Mouse (Mus musculus) c-Kit-positive CD71-positive TER-119-positive erythroid progenitor cells, embryonic 14.5 days (primary cell): ENCODE measurements around the gene Tcf7l1.
A peak's percentile ranks its signal among the peaks of the same experiment; 100 is the strongest.

Source experiments
- DNase-seq: peaks from one replicate; pipeline ENCODE4 v3.0.0-alpha.2; 2013; ENCODE audit warnings: low spot score

Gene Tcf7l1

GRCm38 (mm10) chr6:72699467-72700126 lies 89.5 kb downstream of the Tcf7l1 start:
- no peak for DNase-seq

DNA sequence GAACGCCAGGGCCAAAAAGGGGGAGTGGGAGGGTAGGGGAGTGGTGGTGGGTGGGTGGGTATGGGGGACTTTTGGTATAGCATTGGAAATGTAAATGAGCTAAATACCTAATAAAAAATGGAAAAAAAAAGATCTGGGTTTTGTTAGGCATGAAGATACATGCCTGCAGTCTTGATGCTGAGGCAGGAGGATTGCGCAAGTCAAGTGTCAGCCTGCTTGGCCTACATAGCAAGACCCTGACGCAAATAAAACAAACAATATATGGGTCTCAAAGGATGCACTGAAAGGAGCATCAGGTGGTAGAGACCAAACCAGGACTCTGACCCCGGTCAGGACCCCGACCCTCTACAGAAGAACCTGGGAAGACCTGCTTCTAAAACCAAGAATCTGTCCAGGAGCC lies 90.5 kb downstream of the Tcf7l1 start:
- DNase-seq, result no peak

GRCm38 (mm10) chr6:72696601-72697335 lies 92.3 kb downstream of the Tcf7l1 start:
- no peak for DNase-seq

DNA sequence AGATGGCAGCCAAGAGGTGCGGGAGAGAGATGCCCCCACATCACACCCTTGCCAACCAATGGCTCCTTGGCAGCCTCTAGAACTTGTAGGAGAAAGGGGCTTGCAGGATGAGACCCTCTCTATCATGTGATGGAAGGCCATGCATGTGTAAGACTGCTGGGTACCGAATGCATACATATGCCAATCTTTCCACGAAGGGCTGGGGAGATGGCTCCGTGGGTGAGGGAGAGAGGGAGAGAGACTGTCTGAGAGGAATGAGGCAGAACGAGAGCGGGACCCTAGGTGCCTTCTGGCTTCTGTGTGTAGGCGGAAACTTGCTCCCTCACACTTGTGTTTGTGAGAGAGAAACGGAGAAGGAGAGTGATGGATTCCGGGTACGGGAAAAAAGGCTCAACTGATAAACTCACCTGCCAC lies 94.3 kb downstream of the Tcf7l1 start:
- DNase-seq, result no peak

DNA sequence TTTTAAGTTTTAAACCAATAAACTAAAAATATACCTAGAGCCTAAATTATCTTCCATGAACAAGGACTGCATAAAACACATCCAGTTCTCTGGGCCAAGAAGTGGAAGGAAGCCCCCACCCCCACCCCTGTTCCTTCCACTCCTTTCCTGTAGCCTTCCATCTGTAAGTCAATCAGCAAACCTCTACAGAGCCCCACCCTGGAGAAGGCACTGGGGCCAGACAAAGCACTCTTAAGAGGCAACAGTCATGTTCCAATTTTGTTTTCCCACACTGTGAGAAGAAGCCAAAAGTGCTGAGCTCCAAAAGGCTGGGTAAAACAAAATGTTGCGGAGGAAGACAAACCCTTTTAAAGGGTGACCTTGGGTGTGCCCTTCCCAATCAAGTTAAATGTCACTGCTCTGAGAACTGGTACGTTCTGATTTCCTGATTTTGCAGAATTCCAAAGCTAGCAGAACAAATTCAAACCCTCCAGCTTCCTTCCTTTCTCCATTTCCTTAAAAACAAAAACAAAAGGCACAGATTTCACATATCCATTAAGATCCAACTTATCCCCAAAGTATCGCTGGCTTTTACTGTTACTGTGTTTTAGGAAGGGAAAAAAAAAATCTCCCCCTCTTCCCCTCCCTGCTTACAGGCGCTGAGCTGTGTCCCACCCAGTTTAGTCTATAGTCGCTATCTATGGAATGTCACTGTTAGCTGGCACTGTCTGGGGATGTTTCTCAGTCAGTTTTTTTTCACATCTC lies 94.8 kb downstream of the Tcf7l1 start:
- no peak for DNase-seq

GRCm38 (mm10) chr6:72692469-72692868 lies 96.6 kb downstream of the Tcf7l1 start:
- DNase-seq, result no peak

DNA sequence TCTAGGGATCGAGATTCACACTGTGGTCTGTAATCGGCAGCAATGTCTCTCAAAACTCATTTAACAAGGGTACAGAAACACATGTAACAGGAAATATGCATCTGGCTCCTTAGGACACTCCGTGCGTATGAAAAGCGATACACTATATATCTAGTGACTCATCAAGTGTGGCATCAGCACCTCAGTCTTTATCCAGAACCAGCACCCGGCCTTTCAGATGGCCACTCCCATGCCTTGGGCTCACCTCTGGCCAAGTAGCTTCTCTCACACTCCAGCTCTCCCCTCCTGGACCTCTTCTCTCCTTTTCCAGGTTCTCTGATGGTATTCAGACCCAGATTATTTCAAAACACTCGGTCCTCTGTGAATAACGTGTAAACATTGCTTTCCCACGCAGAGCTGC lies 97.5 kb downstream of the Tcf7l1 start:
- no peak for DNase-seq

- no peak for DNase-seq
Measured at GRCm38 (mm10) chr6:72690595-72690994, 98.5 kb downstream of the Tcf7l1 start.

DNA sequence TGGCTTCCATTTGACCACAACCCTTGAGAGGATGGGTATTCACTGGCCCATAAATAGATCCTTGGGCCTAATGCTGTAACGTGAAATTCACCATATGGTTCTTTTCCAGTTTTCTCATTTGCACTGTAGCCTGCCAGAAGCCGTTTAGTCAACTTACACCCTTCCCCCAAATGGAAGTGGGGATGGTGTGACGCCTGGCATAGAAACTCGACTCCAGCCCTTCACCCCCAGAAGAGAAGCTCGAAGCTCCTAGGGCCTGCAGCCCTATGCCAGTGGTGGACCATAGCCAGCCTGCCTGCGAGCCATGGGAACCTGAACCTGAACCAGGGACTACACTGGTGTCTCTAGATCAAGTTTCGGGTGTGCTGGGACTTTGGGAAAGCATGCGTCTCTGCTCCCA lies 99.1 kb downstream of the Tcf7l1 start:
- no peak for DNase-seq

- DNase-seq, result no peak
Measured at GRCm38 (mm10) chr6:72689046-72689445, 100.0 kb downstream of the Tcf7l1 start.

DNA sequence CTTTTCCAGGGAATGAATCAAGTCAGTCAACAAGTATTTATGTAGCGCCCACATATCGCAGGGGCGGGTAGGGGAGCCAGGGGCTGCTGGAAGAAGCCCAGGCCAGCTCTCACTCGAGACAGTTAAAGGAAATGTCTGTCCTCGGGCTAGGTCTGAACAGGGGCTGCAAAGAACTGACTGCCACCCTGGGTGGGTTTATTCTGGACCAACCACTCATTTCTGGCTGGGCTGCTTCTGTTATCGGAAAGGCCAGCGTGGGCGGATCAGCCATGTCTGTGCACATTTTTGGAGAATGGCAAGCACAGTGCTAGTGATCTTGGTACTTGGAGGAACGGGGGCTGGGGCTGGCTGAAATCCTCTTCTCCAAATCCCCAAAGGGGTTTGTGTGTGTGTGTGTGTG lies 103.9 kb downstream of the Tcf7l1 start:
- no peak for DNase-seq

DNA sequence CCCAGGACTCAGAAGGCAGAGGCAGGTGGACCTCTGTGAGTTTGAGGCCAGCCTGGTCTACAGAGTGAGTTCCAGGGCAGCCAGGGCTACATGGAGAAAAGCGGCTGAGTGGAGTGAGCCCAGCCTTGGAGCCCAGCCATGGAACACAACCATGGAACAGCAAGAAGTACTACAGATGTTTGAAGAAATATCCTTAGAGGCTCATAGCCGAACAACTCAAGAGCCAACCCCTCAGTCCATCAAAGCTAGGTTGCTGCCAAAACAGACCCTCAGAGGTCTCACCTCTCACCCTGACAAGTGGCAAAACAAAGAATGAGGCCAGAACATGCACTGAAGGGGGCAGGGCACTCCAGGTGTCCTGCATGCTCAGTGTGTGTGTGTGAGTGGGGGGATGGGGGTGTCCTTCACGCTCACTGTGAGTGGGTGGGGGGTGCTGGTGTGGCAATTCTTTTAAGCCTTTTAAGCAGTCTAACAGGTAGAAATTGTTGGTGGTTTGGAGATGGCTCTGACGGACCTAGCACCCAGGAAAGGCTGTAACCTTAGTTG lies 104.7 kb downstream of the Tcf7l1 start:
- DNase-seq, result no peak

DNA sequence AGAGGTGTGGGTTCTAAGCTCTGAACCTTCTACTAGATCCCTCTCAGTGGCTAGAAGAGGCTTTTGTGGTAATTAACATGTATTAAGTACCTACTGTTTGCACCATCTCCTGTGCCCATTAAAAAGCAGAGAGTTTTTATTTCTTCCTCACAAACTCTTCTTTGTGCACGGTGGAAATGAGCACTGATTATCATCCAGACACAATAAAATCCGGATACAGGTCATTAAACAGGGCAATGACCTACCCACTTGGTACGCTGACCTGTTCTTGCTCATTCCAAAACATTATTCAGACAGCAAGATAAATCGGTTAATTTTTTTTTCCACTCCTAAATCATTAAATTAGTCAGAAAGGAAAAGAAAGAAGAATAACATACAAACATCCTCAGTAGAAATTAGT lies 106.8 kb downstream of the Tcf7l1 start:
- DNase-seq, result no peak

GRCm38 (mm10) chr6:72680936-72681335 lies 108.1 kb downstream of the Tcf7l1 start:
- no peak for DNase-seq

DNA sequence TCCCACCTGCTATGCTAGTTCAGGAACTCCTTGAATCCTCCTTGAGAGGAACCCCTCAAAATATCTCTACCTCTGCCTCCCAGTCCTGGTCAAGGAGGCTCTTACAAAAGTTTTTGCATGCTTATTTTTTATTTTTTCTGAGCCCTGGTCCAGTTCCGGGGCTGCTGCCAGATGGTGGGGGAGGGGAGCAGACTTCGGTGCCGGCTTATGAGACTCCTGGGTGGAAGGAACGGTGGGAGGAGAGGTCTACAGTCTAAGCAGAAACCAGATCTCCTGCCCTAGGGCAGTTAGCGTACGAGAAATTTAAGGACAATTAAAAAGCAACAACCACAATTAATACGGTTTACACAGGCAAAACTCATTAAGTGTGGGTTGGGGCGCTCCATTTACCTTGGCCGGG lies 110.4 kb downstream of the Tcf7l1 start:
- DNase-seq, result no peak

GRCm38 (mm10) chr6:72677510-72678220 lies 111.4 kb downstream of the Tcf7l1 start:
- DNase-seq, result no peak

GRCm38 (mm10) chr6:72677079-72677478 lies 112.0 kb downstream of the Tcf7l1 start:
- no peak for DNase-seq

GRCm38 (mm10) chr6:72676376-72676775 lies 112.7 kb downstream of the Tcf7l1 start:
- no peak for DNase-seq

- no peak for DNase-seq
Measured at GRCm38 (mm10) chr6:72673751-72674150, 115.3 kb downstream of the Tcf7l1 start.

DNA sequence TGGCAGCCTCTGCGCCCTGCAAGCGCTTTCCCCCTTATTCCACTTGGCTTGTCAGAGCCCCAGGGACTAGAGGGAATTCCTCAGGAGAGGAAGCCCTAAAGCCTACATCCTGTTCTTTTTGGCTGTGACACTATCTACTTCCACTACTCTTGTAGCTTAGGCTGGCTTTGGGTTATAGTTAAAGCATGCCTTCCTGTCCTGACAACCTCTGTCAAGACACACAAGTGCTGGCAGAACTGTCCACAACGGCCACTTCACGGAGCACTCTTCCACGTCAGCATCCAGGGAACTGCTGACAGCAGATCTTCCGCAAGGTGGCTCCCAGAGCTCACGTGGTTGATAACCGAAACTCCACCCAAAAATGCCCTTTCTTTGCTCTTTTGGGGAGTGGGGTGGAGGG lies 117.9 kb downstream of the Tcf7l1 start:
- no peak for DNase-seq

DNA sequence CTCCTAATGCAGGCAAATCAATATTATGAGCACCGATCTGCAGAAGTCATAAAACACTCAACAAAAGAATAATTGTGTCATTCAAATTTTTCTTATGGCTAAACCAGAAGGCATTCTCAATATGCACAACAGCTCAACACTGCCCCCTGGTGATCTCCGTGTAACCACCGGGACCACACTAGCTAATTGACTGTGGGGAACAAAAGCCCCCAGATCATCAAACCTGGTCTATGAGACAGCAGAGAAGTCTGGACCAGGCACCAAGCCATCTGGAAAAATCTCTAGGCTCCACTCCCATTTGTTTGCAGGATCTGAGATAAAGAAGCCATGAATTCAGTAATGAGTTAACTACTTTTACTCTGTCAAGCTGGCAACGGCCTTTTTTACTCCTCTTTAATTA lies 122.0 kb downstream of the Tcf7l1 start:
- peak; percentile 22 for DNase-seq

DNA sequence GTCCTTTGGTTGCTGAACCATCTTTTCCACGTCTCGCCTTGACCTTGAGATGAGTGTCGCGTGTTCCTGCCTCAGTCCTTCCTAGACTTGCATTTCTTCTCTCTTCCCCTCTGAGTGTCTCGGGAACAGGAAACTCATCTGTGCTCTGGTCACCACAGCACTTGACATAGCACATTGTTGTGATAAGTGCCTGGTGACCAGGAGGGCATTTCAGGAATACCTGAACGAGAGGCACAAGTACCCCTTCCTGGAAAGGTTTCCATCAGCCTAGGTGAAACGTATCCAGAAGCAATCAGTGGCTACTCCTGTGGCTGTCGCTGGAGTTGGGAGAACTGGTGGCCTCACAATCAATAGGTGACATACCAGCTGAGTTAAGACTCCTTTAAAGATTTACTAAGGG lies 124.8 kb downstream of the Tcf7l1 start:
- no peak for DNase-seq
